Mouse (Mus musculus): ENCODE results near the gene Fam222a. TPM values are rescaled to one million over a fixed set of nuclear protein-coding genes. Genes with fewer than 3 reads are reported as not detected.

The Fam222a gene
- polyA plus RNA-seq, 1 experiment: 2.3 TPM

- no peak for TF ChIP-seq GATA1 (IDR thresholded peaks at IDR 0.05; ENCODE audit: low read length)
These were observed 15.2 kb upstream of the Fam222a start for GRCm38 (mm10) chr5:114552507-114553208.

- TF ChIP-seq GATA1 (IDR thresholded peaks at IDR 0.05; ENCODE audit: low read length): no peak
These were observed 14.1 kb upstream of the Fam222a start for GRCm38 (mm10) chr5:114553706-114554105.

- no peak for TF ChIP-seq GATA1 (IDR thresholded peaks at IDR 0.05; ENCODE audit: low read length)
These were observed 12.4 kb upstream of the Fam222a start for GRCm38 (mm10) chr5:114555424-114555823.

DNA sequence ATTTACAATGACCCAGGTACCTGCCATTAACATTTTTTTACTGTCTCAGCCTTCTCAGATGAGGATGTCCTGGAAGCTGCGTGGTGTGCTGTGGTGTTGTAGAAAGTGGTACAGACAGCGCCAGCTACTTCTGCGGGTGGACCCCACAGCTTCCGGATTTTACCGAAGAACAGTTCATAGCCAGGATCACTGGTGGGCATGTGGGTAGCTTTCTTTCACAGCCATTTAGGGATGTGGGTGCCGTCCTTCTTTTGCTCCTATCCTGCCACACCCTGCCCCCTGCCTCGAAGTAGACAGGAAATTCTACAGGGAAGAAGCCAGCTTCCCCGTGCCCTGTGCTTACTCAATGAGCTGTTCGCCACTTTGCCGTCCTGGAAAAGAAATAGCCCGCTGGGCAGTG, 11.7 kb upstream of the Fam222a start:
- TF ChIP-seq GATA1 (IDR thresholded peaks at IDR 0.05; ENCODE audit: low read length): no peak

DNA sequence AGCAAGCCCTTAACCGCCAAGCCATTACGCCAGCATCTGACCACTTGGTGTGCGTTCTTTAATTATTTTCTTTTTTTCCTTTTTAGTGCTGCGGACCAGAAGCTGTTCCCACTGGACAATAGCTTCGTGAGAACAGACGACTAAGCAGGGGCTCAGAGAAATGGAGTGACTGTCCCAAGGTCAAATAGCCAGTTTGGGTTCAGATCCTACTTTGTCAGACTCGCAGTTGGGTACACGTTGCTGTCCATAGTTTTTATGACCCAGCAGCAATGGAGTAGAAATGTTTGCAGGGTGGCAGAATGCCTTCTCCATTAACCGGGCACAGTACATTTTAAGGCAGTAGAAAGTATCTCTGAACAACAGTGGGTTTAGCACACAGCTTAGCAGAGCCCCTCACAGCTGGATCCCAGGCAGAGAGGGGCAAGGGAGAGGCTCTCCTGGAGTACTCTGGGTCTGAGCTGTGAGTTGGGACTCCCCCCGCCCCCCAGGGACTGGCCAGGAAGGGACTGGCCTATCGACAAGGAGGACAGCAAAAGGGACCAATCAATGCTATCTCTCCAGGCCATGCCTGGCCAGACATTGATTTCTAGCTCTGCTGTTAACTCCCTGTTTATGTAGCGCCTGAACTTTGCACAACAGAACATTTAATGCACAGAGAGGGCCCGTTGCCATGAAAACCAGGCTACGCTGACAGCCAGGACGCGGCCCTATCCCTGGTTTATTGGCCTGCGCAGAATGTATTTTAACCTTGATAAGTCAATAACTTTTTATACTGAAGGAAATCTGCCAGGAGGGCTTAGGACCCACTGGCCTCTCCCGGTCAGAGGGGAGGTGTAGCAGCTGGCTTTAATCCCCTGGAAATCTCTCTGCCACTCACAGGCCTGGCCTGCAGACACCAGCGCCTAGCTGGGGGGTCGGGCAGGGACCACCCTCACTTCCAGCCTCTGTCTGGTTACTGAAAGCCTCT, 9.8 kb upstream of the Fam222a start:
- TF ChIP-seq GATA1 (IDR thresholded peaks at IDR 0.05; ENCODE audit: low read length): no peak

DNA sequence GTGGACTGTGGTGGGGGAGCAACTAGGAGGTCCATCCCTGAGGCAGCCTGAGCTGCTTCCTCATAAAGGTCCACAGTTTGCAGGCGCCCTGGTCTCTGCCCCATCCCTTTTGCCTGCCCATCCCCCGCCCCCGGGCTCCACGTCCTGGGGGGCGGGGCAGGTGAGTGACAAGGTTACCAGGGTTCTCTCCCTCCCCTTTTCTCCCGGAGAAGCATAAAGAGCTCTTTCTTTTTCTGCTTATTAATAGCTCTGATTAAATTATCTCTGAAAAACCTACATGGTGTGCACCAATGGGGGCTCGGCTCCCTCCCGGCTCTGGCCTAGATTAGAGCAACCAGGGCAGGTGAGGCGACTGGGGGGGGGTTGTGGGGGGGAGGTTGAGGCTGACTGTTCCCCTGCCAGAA, 7.3 kb upstream of the Fam222a start:
- TF ChIP-seq GATA1 (IDR thresholded peaks at IDR 0.05; ENCODE audit: low read length): no peak

GRCm38 (mm10) chr5:114560965-114561364, 6.9 kb upstream of the Fam222a start:
- TF ChIP-seq GATA1 (IDR thresholded peaks at IDR 0.05; ENCODE audit: low read length): no peak

GRCm38 (mm10) chr5:114563994-114564393, 3.8 kb upstream of the Fam222a start:
- no peak for TF ChIP-seq GATA1 (IDR thresholded peaks at IDR 0.05; ENCODE audit: low read length)

DNA sequence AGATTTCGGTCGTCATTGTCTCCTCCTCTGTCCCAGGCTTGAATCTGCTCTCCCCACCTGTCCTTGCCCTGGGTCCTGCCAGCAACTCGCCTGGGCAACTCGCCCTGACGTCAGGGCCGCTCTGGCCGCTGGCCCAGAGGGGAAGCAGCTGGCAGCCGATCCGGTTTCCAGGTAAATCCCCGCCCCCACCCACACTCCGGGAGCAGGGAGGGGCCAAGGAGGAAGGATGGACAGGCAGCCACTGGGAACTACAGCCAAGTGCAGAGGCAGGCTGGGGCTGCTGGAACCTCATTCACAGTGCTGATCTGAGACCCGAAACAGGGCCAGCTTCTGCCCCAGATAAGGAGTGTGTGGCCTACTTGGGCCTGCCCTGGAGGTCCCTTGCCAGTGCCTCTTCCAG, 2.5 kb upstream of the Fam222a start:
- no peak for TF ChIP-seq GATA1 (IDR thresholded peaks at IDR 0.05; ENCODE audit: low read length)

- no peak for TF ChIP-seq GATA1 (IDR thresholded peaks at IDR 0.05; ENCODE audit: low read length)
These were observed 2.1 kb upstream of the Fam222a start for GRCm38 (mm10) chr5:114565751-114566150.

GRCm38 (mm10) chr5:114566461-114566860, 1.4 kb upstream of the Fam222a start:
- TF ChIP-seq GATA1 (IDR thresholded peaks at IDR 0.05; ENCODE audit: low read length): no peak

DNA sequence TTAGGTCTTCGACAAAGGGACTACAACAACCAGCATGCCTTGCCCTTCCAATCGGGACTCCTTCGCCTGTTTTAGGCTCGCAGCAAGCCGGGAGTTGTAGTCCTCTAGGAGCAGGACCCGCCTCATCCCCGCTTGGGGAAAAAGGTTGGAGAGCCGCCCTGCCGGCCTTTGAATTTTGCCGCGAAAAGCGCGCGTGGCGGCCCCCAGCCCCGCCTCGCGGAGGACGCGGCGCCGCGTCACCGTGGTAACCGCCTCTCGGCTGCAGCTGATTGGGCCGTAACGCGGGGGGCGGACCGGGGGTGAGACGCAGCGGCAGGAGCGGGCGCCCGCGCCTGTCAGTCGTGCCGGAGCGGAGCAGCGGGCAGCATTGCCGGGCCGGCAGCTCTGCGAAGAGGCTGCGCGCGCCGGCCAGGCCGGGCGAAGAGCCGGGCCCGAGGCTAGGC, 720 bp upstream of the Fam222a start:
- TF ChIP-seq GATA1 (IDR thresholded peaks at IDR 0.05; ENCODE audit: low read length): no peak

DNA sequence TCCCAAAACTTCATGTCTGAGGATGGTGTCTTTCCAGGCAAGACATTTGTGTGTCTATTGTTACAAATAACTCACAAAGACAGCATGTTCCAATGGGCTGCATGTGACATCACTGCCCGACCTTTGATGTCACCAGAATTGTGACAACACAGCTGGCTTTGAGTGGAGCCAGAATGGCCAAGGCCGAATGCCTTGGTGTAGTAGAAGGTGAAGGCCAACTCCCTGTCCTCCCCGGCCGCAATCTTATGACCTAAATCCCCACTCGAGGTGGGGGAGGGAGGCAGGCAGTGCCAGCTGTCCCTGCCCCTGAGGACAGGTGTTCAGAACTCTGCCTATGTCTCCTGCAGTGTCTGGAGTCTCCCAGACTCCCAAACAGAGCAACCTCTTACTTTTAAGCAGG, 1.0 kb downstream of the Fam222a start:
- TF ChIP-seq GATA1 (IDR thresholded peaks at IDR 0.05; ENCODE audit: low read length): no peak

GRCm38 (mm10) chr5:114569918-114570670, 2.3 kb downstream of the Fam222a start:
- no peak for TF ChIP-seq GATA1 (IDR thresholded peaks at IDR 0.05; ENCODE audit: low read length)

DNA sequence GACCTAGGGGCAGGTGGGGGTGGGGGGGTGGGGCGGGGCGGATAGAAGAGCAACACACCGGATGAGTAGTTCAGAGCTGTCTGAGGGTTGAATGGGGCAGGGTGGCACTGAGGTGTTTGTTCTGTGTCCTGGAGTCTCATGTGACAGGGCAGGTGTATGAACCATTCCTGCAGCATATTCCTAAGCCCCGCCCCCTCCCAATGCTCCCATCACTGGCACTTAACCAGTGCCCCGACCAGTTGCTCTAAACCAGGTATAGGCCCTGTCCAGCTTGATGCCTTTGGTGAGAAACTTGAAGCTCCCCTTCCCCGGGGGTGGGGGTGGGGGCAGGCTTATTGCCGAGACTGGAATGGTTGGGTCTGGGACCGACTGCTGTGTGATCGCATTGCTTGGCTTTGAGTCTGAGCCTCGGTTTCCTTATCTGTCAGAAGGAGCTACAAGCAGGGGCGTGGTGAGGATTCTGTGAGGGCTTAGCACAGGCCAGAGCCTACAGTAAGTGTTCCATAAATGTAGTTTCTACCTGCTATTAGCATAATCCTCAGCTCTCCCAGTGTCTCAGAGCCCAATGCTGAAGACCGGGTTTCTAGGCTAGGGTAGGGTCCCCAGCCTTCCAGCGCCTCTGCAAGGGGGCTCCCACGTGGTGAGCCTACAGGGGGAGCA, 3.1 kb downstream of the Fam222a start:
- TF ChIP-seq GATA1 (IDR thresholded peaks at IDR 0.05; ENCODE audit: low read length): no peak
